Mouse (Mus musculus): Measurements from ENCODE around the gene Tescl. TPM values are rescaled to one million over a fixed set of nuclear protein-coding genes. Genes with fewer than 3 reads are reported as not detected.

The Tescl gene
- polyA plus RNA-seq, 1 experiment from 2014 or later, result 0.26 TPM

GRCm38 (mm10) chr7:24372786-24373185 is 39.0 kb upstream of the Tescl start:
- 67% methylated on average over 4 of the region's 4 CpGs for WGBS
- H3K9ac ChIP-seq (ENCODE audit: low read depth, low read length), result no peak overlapping the region
- H3K9me3 ChIP-seq (ENCODE audit: control insufficient read depth, low read length), result no peaks in the 10 kb centered on the region
- H3K4me2 ChIP-seq (replicated peaks; ENCODE audit: low read depth, low read length), result no peak overlapping the region
- H3K4me1 ChIP-seq (ENCODE audit: control insufficient read depth, insufficient read depth, low read length), result peaks cover 15% of the 10 kb centered on the region; the same call in 1 of the 2 replicates
- H3K36me3 ChIP-seq (ENCODE audit: control insufficient read depth, insufficient read depth, low read length), result no peaks in the 10 kb centered on the region
- H3K4me3 ChIP-seq (ENCODE audit: low read length), result no peak overlapping the region
- H3K27me3 ChIP-seq (ENCODE audit: control insufficient read depth, insufficient read depth, low read length), result no peaks in the 10 kb centered on the region
- ATAC-seq (ENCODE audit: low FRiP score, low TSS enrichment), result no peak
- H3K27ac ChIP-seq (ENCODE audit: low read depth, low read length), result no peak overlapping the region

- Histone ChIP-seq H3K27me3 (ENCODE audit: control insufficient read depth, insufficient read depth, low read length) (no peaks in the 10 kb centered on the region), H3K36me3 (ENCODE audit: control insufficient read depth, insufficient read depth, low read length) (no peaks in the 10 kb centered on the region), H3K9ac (ENCODE audit: low read depth, low read length) (no peak overlapping the region), H3K9me3 (ENCODE audit: control insufficient read depth, low read length) (no peaks in the 10 kb centered on the region), H3K4me1 (ENCODE audit: control insufficient read depth, insufficient read depth, low read length) (peaks cover 12% of the 10 kb centered on the region; the same call in 1 of the 2 replicates), H3K27ac (ENCODE audit: low read depth, low read length) (no peak overlapping the region), H3K4me2 (replicated peaks; ENCODE audit: low read depth, low read length) (no peak overlapping the region), H3K4me3 (ENCODE audit: low read length) (no peak overlapping the region)
- no peak for ATAC-seq (ENCODE audit: low FRiP score, low TSS enrichment)
- 66% methylated on average over 11 of the region's 11 CpGs for WGBS
Measured at GRCm38 (mm10) chr7:24372300-24372699, 38.6 kb upstream of the Tescl start.

- Histone ChIP-seq H3K4me2 (replicated peaks; ENCODE audit: low read depth, low read length) (no peak overlapping the region), H3K9me3 (ENCODE audit: control insufficient read depth, low read length) (no peaks in the 10 kb centered on the region), H3K27ac (ENCODE audit: low read depth, low read length) (no peak overlapping the region), H3K4me3 (ENCODE audit: low read length) (no peak overlapping the region), H3K4me1 (ENCODE audit: control insufficient read depth, insufficient read depth, low read length) (0 out of 2 replicates have a peak, but pooled peaks cover 7% of the 10 kb centered on the region), H3K36me3 (ENCODE audit: control insufficient read depth, insufficient read depth, low read length) (no peaks in the 10 kb centered on the region), H3K9ac (ENCODE audit: low read depth, low read length) (no peak overlapping the region), H3K27me3 (ENCODE audit: control insufficient read depth, insufficient read depth, low read length) (no peaks in the 10 kb centered on the region)
- 58% methylated on average over 3 of the region's 3 CpGs for WGBS
- no peak for ATAC-seq (ENCODE audit: low FRiP score, low TSS enrichment)
Measured at GRCm38 (mm10) chr7:24371809-24372145, 38.0 kb upstream of the Tescl start.

GRCm38 (mm10) chr7:24371012-24371808 is 37.5 kb upstream of the Tescl start:
- H3K27me3 ChIP-seq (ENCODE audit: control insufficient read depth, insufficient read depth, low read length), result no peaks in the 10 kb centered on the region
- H3K4me3 ChIP-seq (ENCODE audit: low read length), result no peak overlapping the region
- no peak overlapping the region for H3K9ac ChIP-seq (ENCODE audit: low read depth, low read length)
- H3K27ac ChIP-seq (ENCODE audit: low read depth, low read length), result no peak overlapping the region
- H3K36me3 ChIP-seq (ENCODE audit: control insufficient read depth, insufficient read depth, low read length), result no peaks in the 10 kb centered on the region
- 0 out of 2 replicates have a peak, but pooled peaks cover 4% of the 10 kb centered on the region for H3K4me1 ChIP-seq (ENCODE audit: control insufficient read depth, insufficient read depth, low read length)
- H3K9me3 ChIP-seq (ENCODE audit: control insufficient read depth, low read length), result no peaks in the 10 kb centered on the region
- no peak for ATAC-seq (ENCODE audit: low FRiP score, low TSS enrichment)
- 78% methylated on average over 6 of the region's 7 CpGs for WGBS
- no peak overlapping the region; the same call in 1 of the 2 replicates for H3K4me2 ChIP-seq (replicated peaks; ENCODE audit: low read depth, low read length)

- WGBS, result 36% methylated on average over 23 of the region's 23 CpGs
- Histone ChIP-seq H3K4me2 (replicated peaks; ENCODE audit: low read depth, low read length) (peak within 1 kb of the TSS; percentile 2; the same call in 1 of the 2 replicates), H3K9ac (ENCODE audit: low read depth, low read length) (peak within 1 kb of the TSS; percentile 23; the same call in 1 of the 2 replicates), H3K27me3 (ENCODE audit: control insufficient read depth, insufficient read depth, low read length) (no peaks in the 10 kb centered on the region), H3K4me1 (ENCODE audit: control insufficient read depth, insufficient read depth, low read length) (0 out of 2 replicates have a peak, but pooled peaks cover 4% of the 10 kb centered on the region), H3K36me3 (ENCODE audit: control insufficient read depth, insufficient read depth, low read length) (no peaks in the 10 kb centered on the region), H3K9me3 (ENCODE audit: control insufficient read depth, low read length) (no peaks in the 10 kb centered on the region), H3K27ac (ENCODE audit: low read depth, low read length) (no peak within 1 kb of the TSS), H3K4me3 (ENCODE audit: low read length) (peak within 1 kb of the TSS; percentile 1; the same call in 1 of the 2 replicates)
- no peak for ATAC-seq (ENCODE audit: low FRiP score, low TSS enrichment)
Measured at GRCm38 (mm10) chr7:24369731-24370541, 36.2 kb upstream of the Tescl start, which contains the start of gene Kcnn4. Gene Kcnn4 (plus strand): TSS chr7:24370263.

- Histone ChIP-seq H3K36me3 (ENCODE audit: control insufficient read depth, insufficient read depth, low read length) (no peaks in the 10 kb centered on the region), H3K27ac (ENCODE audit: low read depth, low read length) (no peak overlapping the region), H3K9ac (ENCODE audit: low read depth, low read length) (no peak overlapping the region), H3K4me2 (replicated peaks; ENCODE audit: low read depth, low read length) (no peak overlapping the region), H3K4me1 (ENCODE audit: control insufficient read depth, insufficient read depth, low read length) (0 out of 2 replicates have a peak, but pooled peaks cover 4% of the 10 kb centered on the region), H3K27me3 (ENCODE audit: control insufficient read depth, insufficient read depth, low read length) (no peaks in the 10 kb centered on the region), H3K4me3 (ENCODE audit: low read length) (no peak overlapping the region), H3K9me3 (ENCODE audit: control insufficient read depth, low read length) (no peaks in the 10 kb centered on the region)
- no peak for ATAC-seq (ENCODE audit: low FRiP score, low TSS enrichment)
- WGBS, result 89% methylated on average over 7 of the region's 7 CpGs
Measured at GRCm38 (mm10) chr7:24368946-24369345, 35.2 kb upstream of the Tescl start.

GRCm38 (mm10) chr7:24368226-24368625 is 34.5 kb upstream of the Tescl start:
- 63% methylated on average over 4 of the region's 4 CpGs for WGBS
- H3K4me1 ChIP-seq (ENCODE audit: control insufficient read depth, insufficient read depth, low read length), result no peaks in the 10 kb centered on the region
- H3K9ac ChIP-seq (ENCODE audit: low read depth, low read length), result no peak overlapping the region
- no peak overlapping the region for H3K27ac ChIP-seq (ENCODE audit: low read depth, low read length)
- no peaks in the 10 kb centered on the region for H3K27me3 ChIP-seq (ENCODE audit: control insufficient read depth, insufficient read depth, low read length)
- H3K9me3 ChIP-seq (ENCODE audit: control insufficient read depth, low read length), result no peaks in the 10 kb centered on the region
- no peak overlapping the region for H3K4me3 ChIP-seq (ENCODE audit: low read length)
- no peaks in the 10 kb centered on the region for H3K36me3 ChIP-seq (ENCODE audit: control insufficient read depth, insufficient read depth, low read length)
- no peak for ATAC-seq (ENCODE audit: low FRiP score, low TSS enrichment)
- no peak overlapping the region for H3K4me2 ChIP-seq (replicated peaks; ENCODE audit: low read depth, low read length)

GRCm38 (mm10) chr7:24366716-24367632 is 33.2 kb upstream of the Tescl start:
- WGBS, result 79% methylated on average over 15 of the region's 15 CpGs
- Histone ChIP-seq H3K4me2 (replicated peaks; ENCODE audit: low read depth, low read length) (no peak overlapping the region), H3K9ac (ENCODE audit: low read depth, low read length) (no peak overlapping the region), H3K36me3 (ENCODE audit: control insufficient read depth, insufficient read depth, low read length) (no peaks in the 10 kb centered on the region), H3K9me3 (ENCODE audit: control insufficient read depth, low read length) (no peaks in the 10 kb centered on the region), H3K27me3 (ENCODE audit: control insufficient read depth, insufficient read depth, low read length) (no peaks in the 10 kb centered on the region), H3K4me3 (ENCODE audit: low read length) (no peak overlapping the region), H3K27ac (ENCODE audit: low read depth, low read length) (no peak overlapping the region), H3K4me1 (ENCODE audit: control insufficient read depth, insufficient read depth, low read length) (no peaks in the 10 kb centered on the region)
- no peak for ATAC-seq (ENCODE audit: low FRiP score, low TSS enrichment)

Measured in kidney, embryonic 14.5 days (tissue).